Mouse (Mus musculus) liver, adult 2 months (tissue): Measurements from ENCODE around the gene Ptgdr2.

Source experiments
- CTCF ChIP-seq: fragments of 200-500 bp; IDR thresholded peaks from 2 replicates; pipeline ENCODE4 v1.5.1; 2011; ENCODE audit warnings: low read depth, low read length, control low read depth
- POLR2A ChIP-seq: fragments of 200-500 bp; IDR thresholded peaks from 2 replicates; pipeline ENCODE4 v1.6.1; 2011; ENCODE audit warnings: low read length, control low read depth; ENCODE audit not compliant: insufficient read depth; ENCODE audit errors: extremely low read depth

DNA sequence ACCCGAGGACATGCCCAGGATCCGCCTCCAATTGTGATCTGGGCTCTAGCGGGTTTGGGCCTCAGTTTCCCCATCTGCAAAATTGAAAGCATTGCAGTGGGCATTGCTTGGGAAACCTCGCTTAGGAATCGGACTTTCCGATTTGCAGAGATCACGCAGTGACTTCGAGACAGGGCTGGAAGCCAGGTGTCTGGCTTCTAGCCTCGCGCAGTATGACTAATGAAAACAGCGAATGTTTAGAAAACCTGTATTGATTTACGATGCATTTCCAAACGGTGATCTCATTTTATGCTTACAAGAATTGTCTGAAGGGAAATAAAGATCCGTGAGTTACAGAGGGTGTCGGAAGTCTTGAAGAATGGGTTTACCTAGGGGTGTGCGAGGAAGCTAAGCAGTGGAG, 41.3 kb upstream of the Ptgdr2 start:
- TF ChIP-seq POLR2A (no peak), CTCF (no peak)
